Mouse (Mus musculus) midbrain, embryonic 16.5 days (tissue): ENCODE results near the gene Mrps34. TPM values are rescaled to one million over a fixed set of nuclear protein-coding genes. Genes with fewer than 3 reads are reported as not detected.

ENCODE experiments used
- ATAC-seq: fragments of 200-750 bp; cut with Nextera tagmentation; 2 replicates; pipeline ENCODE4 v1.8.0; 2017; ENCODE audit warnings: moderate TSS enrichment
- H3K27ac ChIP-seq: fragments of 300-500 bp; sonication (generic); 2 replicates; pipeline ENCODE4 v1.5.1; 2014; ENCODE audit warnings: mild to moderate bottlenecking, low read length, mixed read lengths
- H3K27me3 ChIP-seq: fragments of 300-500 bp; sonication (generic); 2 replicates; pipeline ENCODE4 v1.6.1; 2014; ENCODE audit warnings: low read depth, low read length, mixed read lengths; ENCODE audit not compliant: control insufficient read depth, insufficient read depth
- H3K36me3 ChIP-seq: fragments of 300-500 bp; sonication (generic); 2 replicates; pipeline ENCODE4 v1.6.1; 2014; ENCODE audit warnings: mild to moderate bottlenecking, low read length, moderate library complexity, mixed read lengths; ENCODE audit not compliant: control insufficient read depth, insufficient read depth
- H3K4me1 ChIP-seq: fragments of 300-500 bp; sonication (generic); 2 replicates; pipeline ENCODE4 v1.6.1; 2014; ENCODE audit warnings: mild to moderate bottlenecking, low read length, mixed read lengths; ENCODE audit not compliant: control insufficient read depth, insufficient read depth
- H3K4me2 ChIP-seq: fragments of 300-500 bp; sonication (generic); 2 replicates; pipeline ENCODE4 v1.6.1; 2014; ENCODE audit warnings: mild to moderate bottlenecking, low read length, mixed read lengths
- H3K4me3 ChIP-seq: fragments of 300-500 bp; sonication (generic); 2 replicates; pipeline ENCODE4 v1.5.1; 2014; ENCODE audit warnings: low read depth, mild to moderate bottlenecking, low read length, moderate library complexity, mixed read lengths
- H3K9ac ChIP-seq: fragments of 300-500 bp; sonication (generic); 2 replicates; pipeline ENCODE4 v1.6.1; 2014; ENCODE audit warnings: low read depth, low read length, mixed read lengths
- H3K9me3 ChIP-seq: fragments of 300-500 bp; sonication (generic); replicated peaks from 2 replicates; pipeline ENCODE4 v1.6.1; 2014; ENCODE audit warnings: mild to moderate bottlenecking, low read length, mixed read lengths; ENCODE audit not compliant: control insufficient read depth, poor library complexity, severe bottlenecking
- WGBS: fragments of 180-500 bp; shearing (Covaris S2); extraction: QIAGEN DNeasy Blood & Tissue Kit; methylation state at CpG from one replicate; pipeline ENCODE4 v1.1.7; 2014; 5-methylcytosine and 5-hydroxymethylcytosine counted together
- polyA plus RNA-seq: library from polyadenylated mRNA; unstranded; fragments of >200 nt; fragmentation: Nextera tagmentation; extraction: Ambion mirVana; gene quantifications from 2 replicates; pipeline ENCODE4 v1.2.1, GENCODE M21; 2015

Gene Mrps34
- polyA plus RNA-seq, 1 experiment from 2014 or later: 77.2 TPM

DNA sequence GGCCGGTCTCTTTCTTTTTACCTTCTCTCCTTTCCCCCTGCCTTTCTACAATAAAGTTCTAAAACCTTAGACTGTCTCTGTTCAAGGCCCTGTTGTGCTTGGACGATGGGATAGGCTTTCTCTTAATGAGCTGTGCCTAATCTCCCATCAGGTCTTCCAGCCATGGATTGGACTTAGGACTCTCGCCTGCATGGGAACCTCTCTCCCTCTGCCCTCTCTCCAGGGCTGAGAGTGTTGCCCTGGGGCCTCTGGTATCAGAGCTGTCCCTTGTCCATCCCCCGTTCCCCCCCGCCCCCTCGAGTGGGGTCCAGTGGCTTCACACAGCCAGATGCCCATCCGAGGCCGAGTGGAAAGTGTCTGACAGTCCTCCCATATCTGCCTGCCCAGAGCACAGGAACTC is 19.9 kb upstream of the Mrps34 start:
- no peak for ATAC-seq
- no peaks in the 10 kb centered on the region for H3K36me3 ChIP-seq
- H3K27ac ChIP-seq: no peak overlapping the region
- H3K9me3 ChIP-seq: no peaks in the 10 kb centered on the region
- H3K27me3 ChIP-seq: no peaks in the 10 kb centered on the region
- H3K9ac ChIP-seq: no peak overlapping the region
- H3K4me2 ChIP-seq: no peak overlapping the region
- WGBS: 72% methylated on average over 8 of the region's 8 CpGs
- H3K4me3 ChIP-seq: no peak overlapping the region
- H3K4me1 ChIP-seq: no peaks in the 10 kb centered on the region

- H3K27me3 ChIP-seq: no peaks in the 10 kb centered on the region
- H3K27ac ChIP-seq: no peak overlapping the region
- no peak overlapping the region for H3K4me3 ChIP-seq
- H3K36me3 ChIP-seq: peaks cover 2% of the 10 kb centered on the region; the same call in 1 of the 2 replicates
- WGBS: 66% methylated on average over 10 of the region's 10 CpGs
- no peak for ATAC-seq
- H3K4me2 ChIP-seq: no peak overlapping the region
- no peaks in the 10 kb centered on the region for H3K4me1 ChIP-seq
- no peak overlapping the region for H3K9ac ChIP-seq
- no peaks in the 10 kb centered on the region for H3K9me3 ChIP-seq
These were observed 17.4 kb upstream of the Mrps34 start for GRCm38 (mm10) chr17:24877336-24878116.

GRCm38 (mm10) chr17:24878117-24878397 is 16.9 kb upstream of the Mrps34 start:
- Histone ChIP-seq H3K4me1 (no peaks in the 10 kb centered on the region), H3K9me3 (no peaks in the 10 kb centered on the region), H3K4me2 (no peak overlapping the region), H3K27ac (no peak overlapping the region), H3K36me3 (peaks cover 7% of the 10 kb centered on the region; the same call in 1 of the 2 replicates), H3K27me3 (no peaks in the 10 kb centered on the region), H3K9ac (no peak overlapping the region), H3K4me3 (no peak overlapping the region)
- WGBS: 50% methylated on average over 5 of the region's 5 CpGs
- ATAC-seq: no peak

DNA sequence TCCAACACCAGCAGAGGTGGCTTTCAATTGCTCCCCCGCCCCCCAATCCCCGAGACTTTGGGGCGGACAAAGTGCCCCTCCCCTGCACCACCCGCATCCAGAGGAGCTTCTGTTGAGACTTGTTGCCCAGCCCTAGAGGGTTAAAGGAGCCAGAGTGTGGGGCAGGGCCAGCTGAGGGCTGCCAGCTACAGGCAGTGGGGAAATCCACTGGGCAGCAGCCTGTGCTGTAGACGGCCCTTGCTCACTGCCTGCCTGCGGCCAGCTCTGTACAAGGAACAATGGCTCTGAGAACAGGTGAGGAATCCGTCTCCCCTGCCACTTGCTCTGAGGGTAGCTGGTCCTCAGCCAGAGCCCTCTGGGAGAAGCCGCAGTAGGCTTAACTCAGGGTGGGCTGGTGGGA is 16.4 kb upstream of the Mrps34 start:
- Histone ChIP-seq H3K4me1 (no peaks in the 10 kb centered on the region), H3K27ac (no peak overlapping the region), H3K27me3 (no peaks in the 10 kb centered on the region), H3K9me3 (no peaks in the 10 kb centered on the region), H3K9ac (no peak overlapping the region), H3K4me3 (no peak overlapping the region), H3K36me3 (peaks cover 8% of the 10 kb centered on the region; the same call in 1 of the 2 replicates), H3K4me2 (no peak overlapping the region)
- WGBS: 76% methylated on average over 8 of the region's 8 CpGs
- ATAC-seq: no peak

DNA sequence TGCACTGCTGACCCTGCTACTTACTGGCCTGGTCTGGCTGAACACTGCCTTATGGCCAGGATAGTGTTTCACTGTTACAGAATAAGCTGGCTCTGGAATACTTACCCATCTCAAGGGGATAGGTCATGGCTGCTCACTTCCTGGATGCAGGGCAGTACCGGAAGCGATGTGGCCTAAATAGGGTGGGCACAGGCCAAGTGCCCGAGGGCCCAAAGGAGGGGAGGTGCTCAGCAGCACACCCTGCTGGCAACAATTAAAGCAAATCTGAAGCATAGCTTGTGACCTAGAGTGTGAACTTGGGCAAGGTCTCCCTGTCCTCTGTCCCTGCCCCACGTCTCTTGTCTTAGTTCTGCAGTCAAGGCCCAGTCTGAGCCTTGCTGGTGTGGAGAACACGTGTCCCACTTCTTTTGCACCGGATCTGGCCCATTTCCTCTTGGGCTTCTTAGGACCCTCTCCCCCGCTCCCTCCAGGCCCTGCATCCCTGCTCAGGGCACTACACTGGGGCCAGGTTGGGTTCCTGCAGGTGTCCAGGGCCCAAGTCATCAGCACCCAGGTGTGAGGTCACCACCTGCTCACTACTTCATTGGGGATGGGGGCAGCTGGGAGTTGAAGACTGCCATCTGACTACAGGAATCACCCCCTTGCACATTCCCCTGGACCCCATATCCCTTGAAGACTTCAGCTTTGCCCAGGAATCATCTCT is 13.0 kb upstream of the Mrps34 start:
- Histone ChIP-seq H3K9ac (no peak overlapping the region), H3K4me3 (no peak overlapping the region), H3K36me3 (peaks cover 8% of the 10 kb centered on the region; the same call in 1 of the 2 replicates), H3K4me2 (no peak overlapping the region), H3K4me1 (peaks cover 7% of the 10 kb centered on the region), H3K27me3 (no peaks in the 10 kb centered on the region), H3K27ac (no peak overlapping the region), H3K9me3 (no peaks in the 10 kb centered on the region)
- no peak for ATAC-seq
- 53% methylated on average over 7 of the region's 7 CpGs for WGBS

GRCm38 (mm10) chr17:24884391-24884790 is 10.5 kb upstream of the Mrps34 start:
- peaks cover 11% of the 10 kb centered on the region; the same call in 1 of the 2 replicates for H3K36me3 ChIP-seq
- WGBS: 88% methylated on average over 6 of the region's 6 CpGs
- no peak overlapping the region for H3K9ac ChIP-seq
- no peaks in the 10 kb centered on the region for H3K9me3 ChIP-seq
- H3K4me1 ChIP-seq: peaks cover 31% of the 10 kb centered on the region
- H3K4me3 ChIP-seq: no peak overlapping the region
- no peak overlapping the region for H3K4me2 ChIP-seq
- H3K27ac ChIP-seq: no peak overlapping the region
- ATAC-seq: no peak
- H3K27me3 ChIP-seq: no peaks in the 10 kb centered on the region

DNA sequence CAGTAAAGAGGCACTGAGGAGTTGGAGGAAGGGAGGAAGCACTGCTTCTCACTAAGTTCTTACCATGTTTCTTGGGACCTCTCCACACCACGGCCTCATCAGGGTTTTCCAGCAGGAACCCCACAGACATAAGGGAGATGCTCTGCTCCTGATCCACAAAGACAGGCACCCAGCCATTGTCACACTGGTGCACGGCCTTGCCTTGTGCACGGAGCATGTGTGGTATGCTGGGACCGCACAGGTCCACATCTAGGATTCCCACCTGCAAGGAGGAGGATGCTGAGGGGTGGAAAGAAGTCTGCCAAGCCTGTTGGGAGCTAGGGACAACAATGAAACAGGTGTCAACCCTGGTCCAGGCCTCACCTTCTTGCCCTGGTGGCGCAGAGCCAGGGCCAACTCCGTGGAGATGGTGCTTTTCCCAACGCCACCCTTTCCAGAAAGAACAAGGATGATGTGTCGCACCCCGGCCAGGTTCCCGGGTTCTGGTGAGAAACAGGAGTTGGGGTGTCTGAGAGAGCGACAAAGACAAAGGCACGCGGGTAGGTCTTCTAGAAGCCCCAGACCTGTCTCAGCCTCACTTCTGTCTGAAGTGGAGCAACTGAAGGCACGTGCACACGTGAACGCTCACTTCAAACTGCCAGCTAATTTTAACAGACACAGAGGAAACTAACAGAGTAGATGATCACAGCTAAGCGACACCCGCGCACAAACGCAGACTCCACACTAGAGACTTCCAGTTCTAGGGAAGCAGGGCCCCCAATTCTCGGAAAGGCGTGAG is 9.4 kb upstream of the Mrps34 start:
- ATAC-seq: no peak
- peak overlapping the region; percentile 86 for H3K4me2 ChIP-seq
- H3K4me1 ChIP-seq: peaks cover 32% of the 10 kb centered on the region
- 25% methylated on average over 22 of the region's 22 CpGs for WGBS
- peak overlapping the region; percentile 61 for H3K9ac ChIP-seq
- no peak overlapping the region for H3K27ac ChIP-seq
- peaks cover 17% of the 10 kb centered on the region; the same call in 1 of the 2 replicates for H3K36me3 ChIP-seq
- no peaks in the 10 kb centered on the region for H3K9me3 ChIP-seq
- H3K27me3 ChIP-seq: no peaks in the 10 kb centered on the region
- H3K4me3 ChIP-seq: peak overlapping the region; percentile 68

DNA sequence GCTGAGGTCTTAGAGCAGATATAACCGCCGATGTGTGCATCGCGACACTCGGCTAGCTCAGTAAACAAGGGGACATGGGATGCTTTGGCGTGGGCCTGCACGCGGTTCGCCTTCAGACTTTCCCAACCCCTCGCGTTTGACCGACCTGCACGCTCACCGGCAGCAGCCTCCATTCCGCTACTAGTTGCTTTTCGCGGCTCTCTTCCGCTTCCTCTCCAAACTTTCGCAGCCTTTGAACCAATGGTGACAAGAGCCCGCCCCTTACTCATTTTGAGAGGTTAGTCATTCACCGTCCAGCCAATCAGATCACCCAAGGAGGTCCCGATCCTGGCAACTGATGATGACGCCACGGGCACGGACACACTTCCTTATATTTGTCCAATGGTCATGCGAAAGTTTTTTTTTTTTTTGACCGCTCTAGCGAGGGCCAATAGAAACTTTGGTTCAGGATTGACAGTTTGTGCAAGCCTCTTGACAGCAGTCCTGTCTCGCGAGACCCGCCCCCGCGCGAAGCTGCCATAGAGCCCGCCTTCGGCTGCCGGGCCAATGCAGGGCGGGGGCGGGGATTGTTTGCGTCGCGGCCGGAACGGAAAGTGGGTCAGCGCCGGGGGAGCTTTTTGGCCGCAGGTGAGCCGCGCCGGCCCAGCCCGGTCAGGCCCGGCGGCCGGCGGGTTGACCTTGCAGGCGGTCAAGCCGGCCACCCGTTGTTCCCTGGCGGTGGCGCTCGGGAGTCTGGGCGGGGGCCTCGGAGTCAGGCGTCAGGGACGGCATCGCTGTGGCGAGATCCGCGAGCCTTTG is 8.6 kb upstream of the Mrps34 start, which contains the start of the genes Nubp2 and Spsb3:
Gene Nubp2, minus strand, starts transcription at position 216 of the 798 bp plus-strand sequence.
Gene Spsb3, plus strand, starts transcription at position 510 of the 798 bp plus-strand sequence.
- Histone ChIP-seq H3K27me3 (no peaks in the 10 kb centered on the region), H3K9ac (peak within 1 kb of the TSS; percentile 86), H3K4me2 (peak within 1 kb of the TSS; percentile 94), H3K9me3 (no peaks in the 10 kb centered on the region), H3K4me1 (peaks cover 32% of the 10 kb centered on the region), H3K36me3 (peaks cover 22% of the 10 kb centered on the region), H3K4me3 (peak within 1 kb of the TSS; percentile 93), H3K27ac (peak within 1 kb of the TSS; percentile 80)
- under 1% methylated on average over 69 of the region's 69 CpGs for WGBS
- peak; percentile 96 for ATAC-seq
